Mouse (Mus musculus): ENCODE measurements around the gene Sost. TPM values are rescaled to one million over a fixed set of nuclear protein-coding genes. Genes with fewer than 3 reads are reported as not detected.
A peak's percentile ranks its signal among the peaks of the same experiment; 100 is the strongest.

The Sost gene
- total and polyA plus RNA-seq, 2 experiments from 2014 or later, result 0.14 TPM; not detected in 1

GRCm38 (mm10) chr11:101976949-101977348 lies 10.1 kb upstream of the Sost start:
- peak; percentile 28; the same call in 1 of the 2 replicates for TF ChIP-seq CTCF (IDR thresholded peaks at IDR 0.05; ENCODE audit: low read depth)
- no peak overlapping the region for H3K9ac ChIP-seq (replicated peaks; ENCODE audit: low read length)
- 95% methylated on average over 7 of the region's 7 CpGs for WGBS
- peaks cover 15% of the 10 kb centered on the region; the same call in 1 of the 2 replicates for H3K36me3 ChIP-seq (ENCODE audit: insufficient read depth, low read length)
- DNase-seq (ENCODE audit: low spot score), result no peak
- H3K27me3 ChIP-seq (ENCODE audit: insufficient read depth, low read length), result no peaks in the 10 kb centered on the region
- no peak overlapping the region for H3K4me3 ChIP-seq (ENCODE audit: low read length)
- H3K27ac ChIP-seq, result no peak overlapping the region
- no peak for ATAC-seq
- H3K9me3 ChIP-seq (ENCODE audit: low read length), result no peaks in the 10 kb centered on the region
- no peaks in the 10 kb centered on the region for H3K4me1 ChIP-seq (ENCODE audit: insufficient read depth, low read length)
- H3K4me2 ChIP-seq (ENCODE audit: low read depth, low read length), result no peak overlapping the region

GRCm38 (mm10) chr11:101974923-101975322 lies 8.1 kb upstream of the Sost start:
- Histone ChIP-seq H3K27ac (no peak overlapping the region), H3K4me3 (ENCODE audit: low read length) (no peak overlapping the region), H3K4me1 (ENCODE audit: insufficient read depth, low read length) (no peaks in the 10 kb centered on the region), H3K9ac (replicated peaks; ENCODE audit: low read length) (no peak overlapping the region), H3K27me3 (ENCODE audit: insufficient read depth, low read length) (no peaks in the 10 kb centered on the region), H3K9me3 (ENCODE audit: low read length) (no peaks in the 10 kb centered on the region), H3K4me2 (ENCODE audit: low read depth, low read length) (no peak overlapping the region), H3K36me3 (ENCODE audit: insufficient read depth, low read length) (peaks cover 11% of the 10 kb centered on the region; the same call in 1 of the 2 replicates)
- TF ChIP-seq CTCF (IDR thresholded peaks at IDR 0.05; ENCODE audit: low read depth), result peak; percentile 50; the same call in 1 of the 2 replicates
- 55% methylated on average over 9 of the region's 9 CpGs for WGBS
- no peak for DNase-seq (ENCODE audit: low spot score)
- no peak for ATAC-seq

GRCm38 (mm10) chr11:101974181-101974580 lies 7.4 kb upstream of the Sost start:
- no peak for DNase-seq (ENCODE audit: low spot score)
- Histone ChIP-seq H3K27me3 (ENCODE audit: insufficient read depth, low read length) (no peaks in the 10 kb centered on the region), H3K4me3 (ENCODE audit: low read length) (no peak overlapping the region), H3K9ac (replicated peaks; ENCODE audit: low read length) (no peak overlapping the region), H3K4me2 (ENCODE audit: low read depth, low read length) (no peak overlapping the region), H3K36me3 (ENCODE audit: insufficient read depth, low read length) (peaks cover 8% of the 10 kb centered on the region; the same call in 1 of the 2 replicates), H3K9me3 (ENCODE audit: low read length) (no peaks in the 10 kb centered on the region), H3K27ac (no peak overlapping the region), H3K4me1 (ENCODE audit: insufficient read depth, low read length) (no peaks in the 10 kb centered on the region)
- WGBS, result 55% methylated on average over 6 of the region's 6 CpGs
- no peak for TF ChIP-seq CTCF (IDR thresholded peaks at IDR 0.05; ENCODE audit: low read depth)
- no peak for ATAC-seq

GRCm38 (mm10) chr11:101973496-101973895 lies 6.7 kb upstream of the Sost start:
- no peaks in the 10 kb centered on the region for H3K9me3 ChIP-seq (ENCODE audit: low read length)
- no peak overlapping the region for H3K4me3 ChIP-seq (ENCODE audit: low read length)
- H3K27ac ChIP-seq, result no peak overlapping the region
- no peaks in the 10 kb centered on the region for H3K4me1 ChIP-seq (ENCODE audit: insufficient read depth, low read length)
- ATAC-seq, result no peak
- H3K9ac ChIP-seq (replicated peaks; ENCODE audit: low read length), result no peak overlapping the region
- no peak for DNase-seq (ENCODE audit: low spot score)
- H3K36me3 ChIP-seq (ENCODE audit: insufficient read depth, low read length), result 0 out of 2 replicates have a peak, but pooled peaks cover under 1% of the 10 kb centered on the region
- no peaks in the 10 kb centered on the region for H3K27me3 ChIP-seq (ENCODE audit: insufficient read depth, low read length)
- H3K4me2 ChIP-seq (ENCODE audit: low read depth, low read length), result no peak overlapping the region
- 75% methylated on average over 9 of the region's 9 CpGs for WGBS
- no peak for TF ChIP-seq CTCF (IDR thresholded peaks at IDR 0.05; ENCODE audit: low read depth)

GRCm38 (mm10) chr11:101972651-101973050 lies 5.8 kb upstream of the Sost start:
- Histone ChIP-seq H3K4me1 (ENCODE audit: insufficient read depth, low read length) (no peaks in the 10 kb centered on the region), H3K9me3 (ENCODE audit: low read length) (no peaks in the 10 kb centered on the region), H3K27ac (no peak overlapping the region), H3K36me3 (ENCODE audit: insufficient read depth, low read length) (no peaks in the 10 kb centered on the region), H3K4me2 (ENCODE audit: low read depth, low read length) (no peak overlapping the region), H3K27me3 (ENCODE audit: insufficient read depth, low read length) (no peaks in the 10 kb centered on the region), H3K9ac (replicated peaks; ENCODE audit: low read length) (no peak overlapping the region), H3K4me3 (ENCODE audit: low read length) (no peak overlapping the region)
- no peak for TF ChIP-seq CTCF (IDR thresholded peaks at IDR 0.05; ENCODE audit: low read depth)
- WGBS, result 91% methylated on average over 5 of the region's 5 CpGs
- ATAC-seq, result no peak
- DNase-seq (ENCODE audit: low spot score), result no peak

- Histone ChIP-seq H3K27me3 (ENCODE audit: insufficient read depth, low read length) (no peaks in the 10 kb centered on the region; the same call in 1 of the 2 replicates), H3K36me3 (ENCODE audit: insufficient read depth, low read length) (no peaks in the 10 kb centered on the region), H3K4me2 (ENCODE audit: low read depth, low read length) (no peak overlapping the region), H3K4me1 (ENCODE audit: insufficient read depth, low read length) (no peaks in the 10 kb centered on the region), H3K9me3 (ENCODE audit: low read length) (no peaks in the 10 kb centered on the region), H3K9ac (replicated peaks; ENCODE audit: low read length) (no peak overlapping the region), H3K27ac (no peak overlapping the region), H3K4me3 (ENCODE audit: low read length) (no peak overlapping the region)
- TF ChIP-seq CTCF (IDR thresholded peaks at IDR 0.05; ENCODE audit: low read depth), result no peak
- DNase-seq (ENCODE audit: low spot score) (no peak), ATAC-seq (no peak)
- WGBS, result 71% methylated on average over 3 of the region's 3 CpGs
These were observed 5.3 kb upstream of the Sost start for GRCm38 (mm10) chr11:101972097-101972496.

GRCm38 (mm10) chr11:101971410-101971809 lies 4.6 kb upstream of the Sost start:
- Histone ChIP-seq H3K9ac (replicated peaks; ENCODE audit: low read length) (no peak overlapping the region), H3K9me3 (ENCODE audit: low read length) (no peaks in the 10 kb centered on the region), H3K4me3 (ENCODE audit: low read length) (no peak overlapping the region), H3K27ac (no peak overlapping the region), H3K4me2 (ENCODE audit: low read depth, low read length) (no peak overlapping the region), H3K4me1 (ENCODE audit: insufficient read depth, low read length) (no peaks in the 10 kb centered on the region), H3K27me3 (ENCODE audit: insufficient read depth, low read length) (peaks cover 2% of the 10 kb centered on the region), H3K36me3 (ENCODE audit: insufficient read depth, low read length) (no peaks in the 10 kb centered on the region)
- ATAC-seq (no peak), DNase-seq (ENCODE audit: low spot score) (no peak)
- 47% methylated on average over 3 of the region's 3 CpGs for WGBS
- TF ChIP-seq CTCF (IDR thresholded peaks at IDR 0.05; ENCODE audit: low read depth), result peak; percentile 64

All from hindbrain, postnatal 0 days (tissue).